Mouse (Mus musculus) layer of hippocampus, postnatal 25 days (tissue): ENCODE measurements around the gene Pld1. TPM values are rescaled to one million over a fixed set of nuclear protein-coding genes. Genes with fewer than 3 reads are reported as not detected.

Experiments
- DNase-seq, 2 experiments: peaks; one replicate each; pipeline ENCODE4 v3.0.0; 2022; ENCODE audit warnings: mixed read lengths in 2 of 2, low spot score in 1 of 2; ENCODE audit errors: extremely low spot score in 1 of 2
- total RNA-seq, 2 experiments: library from RNA; stranded (reverse); gene quantifications; 2 replicates each; pipeline ENCODE4 v1.2.3; 2021

The Pld1 gene
- total RNA-seq, 2 experiments from 2014 or later = 7.8 to 10.5 TPM

DNA sequence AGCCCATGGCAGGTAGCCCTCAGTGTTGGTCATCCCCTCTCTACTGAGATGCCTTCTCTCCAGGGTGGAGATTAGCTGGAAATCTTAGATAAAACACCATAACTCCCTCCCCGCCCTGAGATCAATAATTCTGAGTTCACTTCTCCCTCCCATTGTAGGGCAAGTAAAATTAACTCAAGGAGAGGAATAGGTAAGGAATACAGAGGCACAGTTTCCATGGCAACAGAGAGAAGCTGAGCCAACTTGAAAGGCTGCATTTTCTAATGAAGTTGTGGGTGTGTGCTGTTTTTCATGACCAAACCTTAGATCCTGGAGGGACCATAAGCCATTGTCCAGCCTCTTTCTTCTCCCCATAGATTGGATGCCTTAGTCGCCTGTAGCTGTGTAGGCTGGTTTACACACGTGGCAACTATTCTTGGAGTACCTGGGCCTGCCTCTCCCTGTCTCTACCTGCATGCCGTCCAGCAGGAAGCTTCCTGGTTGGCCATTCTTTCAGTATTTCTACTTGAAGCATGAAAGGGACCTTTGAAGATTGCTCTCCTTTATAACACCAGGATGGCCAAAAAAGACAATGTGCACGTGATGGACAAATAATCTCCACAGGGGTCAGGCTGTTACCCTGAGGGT, 96.3 kb downstream of the Pld1 start:
- DNase-seq = no peak

DNA sequence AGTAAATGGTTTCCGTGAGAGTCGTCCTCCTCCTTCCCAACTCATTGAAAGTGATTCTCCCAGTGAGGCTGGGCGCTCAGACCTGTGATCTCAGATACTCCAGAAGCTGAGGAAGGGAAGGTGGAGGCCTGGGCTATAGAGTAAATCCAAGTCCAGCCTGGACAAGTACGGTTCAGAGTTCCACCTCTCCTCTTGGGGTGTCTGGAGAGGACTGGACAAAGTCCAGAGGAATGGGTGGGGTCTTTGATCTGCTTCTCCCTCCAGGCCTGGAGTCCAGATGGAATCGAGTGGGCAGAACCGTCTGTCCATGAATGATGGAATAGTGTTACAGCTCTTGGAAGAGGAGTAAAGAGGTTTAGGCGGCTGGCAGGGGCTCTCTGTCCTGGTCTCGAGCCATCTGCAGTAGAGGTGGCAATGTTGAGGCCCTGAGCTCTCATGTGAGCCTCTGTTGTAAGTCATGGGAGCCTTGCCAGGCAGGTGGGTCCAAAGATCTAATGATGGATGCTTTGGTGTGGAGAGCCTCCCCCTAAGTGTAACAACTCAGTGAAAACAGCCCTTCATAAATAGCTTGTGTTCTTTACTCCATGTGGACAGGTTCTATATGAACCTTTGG, 98.9 kb downstream of the Pld1 start:
- DNase-seq = no peak

GRCm38 (mm10) chr3:28038106-28038505, 99.6 kb downstream of the Pld1 start:
- DNase-seq = no peak

DNA sequence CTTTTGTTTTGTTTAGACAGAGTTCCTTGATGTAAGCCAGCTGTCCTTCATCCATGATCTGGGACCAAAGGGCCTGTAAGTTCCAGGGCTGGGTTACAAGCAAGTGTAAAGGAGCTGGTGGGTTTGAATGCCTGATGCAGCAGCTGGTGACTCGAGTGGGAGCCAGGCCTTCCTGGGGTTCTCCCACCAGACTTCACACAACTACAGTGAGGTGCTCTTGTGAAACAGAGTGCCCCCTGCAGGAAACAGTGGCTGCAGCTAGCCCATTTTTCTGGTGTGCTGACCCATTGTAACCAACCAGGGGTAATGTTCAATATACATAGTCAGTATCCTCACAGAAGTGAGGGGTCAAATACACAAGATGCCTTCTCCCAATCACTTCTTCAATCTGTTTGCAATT, 101.3 kb downstream of the Pld1 start:
- DNase-seq = peak in 1 of 2 experiments; percentile 27

DNA sequence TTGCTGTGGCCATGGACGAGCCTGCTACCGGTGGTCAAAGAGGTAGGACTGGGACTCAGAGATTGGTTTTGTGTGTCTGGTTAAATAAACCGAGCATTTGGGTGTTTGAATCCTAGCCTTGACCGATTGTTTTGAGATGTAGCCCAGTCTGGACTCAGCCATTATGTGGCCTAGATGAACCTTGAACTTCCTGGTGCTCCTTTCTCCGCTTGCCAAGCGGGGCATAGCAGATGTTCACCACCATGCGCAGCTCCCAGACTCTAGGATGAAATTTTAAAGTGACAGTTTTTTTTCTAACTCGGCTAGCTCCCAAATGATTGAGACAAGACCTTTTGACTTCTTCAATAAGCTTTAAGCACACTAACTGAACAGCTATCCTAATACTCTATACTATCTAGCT, 102.7 kb downstream of the Pld1 start:
- no peak for DNase-seq

GRCm38 (mm10) chr3:28042366-28042765, 103.9 kb downstream of the Pld1 start:
- DNase-seq = no peak

- DNase-seq = no peak
These were observed 109.1 kb downstream of the Pld1 start for GRCm38 (mm10) chr3:28047599-28047998.

DNA sequence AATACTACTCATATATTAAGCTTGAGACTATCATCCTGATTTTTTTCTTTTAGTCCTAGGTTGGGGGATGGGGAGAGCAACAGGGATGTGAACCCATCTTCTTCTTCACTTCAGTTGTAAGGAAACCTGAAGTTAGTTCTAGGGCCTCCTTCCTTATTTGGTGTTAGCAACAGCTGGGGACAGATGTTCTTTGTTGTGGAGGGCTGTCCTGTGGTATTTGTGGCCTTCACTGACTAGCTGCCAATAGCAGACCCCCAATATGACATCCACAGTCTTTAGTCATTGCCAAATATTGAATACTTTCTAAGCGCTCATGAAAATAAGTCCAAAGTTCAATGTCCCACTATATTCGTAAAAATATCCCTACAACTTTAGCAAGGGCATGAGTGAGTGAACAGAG, 111.0 kb downstream of the Pld1 start:
- DNase-seq = no peak

GRCm38 (mm10) chr3:28053076-28053475, 114.6 kb downstream of the Pld1 start:
- DNase-seq = no peak

DNA sequence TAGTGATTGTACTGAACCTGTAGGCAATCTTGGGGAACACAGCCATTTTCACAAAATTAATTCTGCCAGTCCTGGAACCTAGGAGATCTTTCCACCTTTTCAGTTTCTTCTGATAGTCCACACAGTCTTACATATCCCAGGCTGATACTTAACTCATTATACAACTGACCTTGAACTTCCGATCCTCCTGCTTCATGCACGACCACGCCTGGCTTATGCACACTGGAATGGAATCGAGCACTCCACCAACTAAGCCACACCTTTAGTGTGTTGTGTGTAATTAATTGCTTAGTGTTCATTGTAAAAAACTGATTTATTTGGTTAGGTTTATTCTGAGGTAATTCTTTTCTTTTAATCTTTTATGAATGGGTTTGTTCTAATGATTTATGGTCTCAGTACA, 122.2 kb downstream of the Pld1 start:
- DNase-seq = no peak

GRCm38 (mm10) chr3:28061155-28061554, 122.7 kb downstream of the Pld1 start:
- DNase-seq = no peak

- DNase-seq = no peak
These were observed 140.7 kb downstream of the Pld1 start for GRCm38 (mm10) chr3:28079211-28079610.

DNA sequence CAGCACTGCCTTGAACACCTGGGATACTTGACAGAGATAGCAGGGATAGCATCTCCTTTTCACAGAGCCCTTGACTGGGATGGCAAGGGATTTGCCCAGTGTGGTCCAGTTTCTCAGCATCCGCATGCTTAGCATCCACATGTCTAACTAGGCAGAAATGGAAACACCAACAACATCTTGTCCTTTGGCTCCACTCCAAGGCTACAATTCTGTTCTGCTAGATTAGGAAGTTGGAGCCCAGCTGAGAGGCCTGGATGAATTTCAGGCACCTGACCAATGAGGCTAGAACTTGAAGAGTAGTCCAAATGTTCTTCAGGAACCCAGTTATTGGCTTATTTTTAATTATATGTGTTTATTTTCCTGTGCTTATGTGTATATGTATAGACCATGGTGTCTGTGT, 141.6 kb downstream of the Pld1 start:
- no peak for DNase-seq

DNA sequence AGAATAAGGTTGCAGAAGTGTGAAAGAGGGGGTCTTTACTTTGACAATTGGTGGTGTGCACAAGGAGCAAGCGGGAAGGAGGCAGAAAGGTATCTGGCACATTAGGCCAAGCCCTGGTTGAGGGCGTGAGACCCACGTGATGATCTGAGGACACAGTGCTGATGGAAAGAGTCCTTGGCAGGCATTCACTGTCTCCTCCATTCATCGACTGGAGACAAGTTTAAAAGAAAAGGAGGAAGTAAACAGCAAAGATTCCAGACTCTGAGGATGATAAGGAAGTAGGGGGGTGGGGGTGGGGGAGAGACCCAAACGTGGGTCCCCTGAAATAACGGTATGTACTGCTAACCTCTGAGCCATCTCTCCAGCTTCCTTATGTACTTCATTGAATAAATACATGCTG, 142.5 kb downstream of the Pld1 start:
- DNase-seq = no peak

- DNase-seq = no peak
These were observed 144.7 kb downstream of the Pld1 start for GRCm38 (mm10) chr3:28083218-28083617.

DNA sequence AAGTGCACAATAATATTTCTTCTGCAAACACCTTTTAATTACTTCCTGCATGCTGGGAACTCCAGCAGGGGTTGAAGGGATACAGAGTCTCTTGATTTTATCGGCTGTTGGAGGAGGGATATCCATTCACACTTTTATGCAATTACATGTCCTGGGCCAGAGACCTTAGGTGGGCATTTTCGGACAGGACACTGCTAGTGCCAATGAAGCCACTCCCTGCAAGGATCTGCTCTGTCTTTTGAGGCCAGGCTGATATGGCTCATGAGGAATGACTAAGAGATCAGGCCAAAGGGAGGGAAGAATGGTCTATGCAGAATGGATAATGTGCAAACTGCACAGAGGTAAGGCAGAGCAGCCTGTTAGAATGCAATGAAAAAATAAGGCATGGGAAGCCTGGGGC, 145.8 kb downstream of the Pld1 start:
- no peak for DNase-seq

GRCm38 (mm10) chr3:28091296-28091695, 152.8 kb downstream of the Pld1 start:
- no peak for DNase-seq

GRCm38 (mm10) chr3:28091741-28092140, 153.2 kb downstream of the Pld1 start:
- DNase-seq = no peak

GRCm38 (mm10) chr3:28093684-28094302, 155.3 kb downstream of the Pld1 start:
- DNase-seq = no peak

- DNase-seq = no peak
These were observed 157.0 kb downstream of the Pld1 start for GRCm38 (mm10) chr3:28095451-28095850.

GRCm38 (mm10) chr3:28099175-28099574, 160.7 kb downstream of the Pld1 start:
- DNase-seq = no peak

GRCm38 (mm10) chr3:28104992-28105391, 166.5 kb downstream of the Pld1 start:
- no peak for DNase-seq
